Mouse (Mus musculus): ENCODE measurements at regions not wholly inside any gene's neighbourhood (a gene's known extent, or its start where the extent isn't known, plus 50 kb on each side); places are given as distances from the start of the nearest gene placed in this dataset.

GRCm38 (mm10) chr16:91174401-91174800 lies 50.9 kb upstream of the Olig2 start:
- TF ChIP-seq CTCF (IDR thresholded peaks at IDR 0.05; ENCODE audit: low read depth, low read length) (no peak), POLR2A (IDR thresholded peaks at IDR 0.05; ENCODE audit: borderline replicate concordance, low read depth, low read length) (no peak)
